Mouse (Mus musculus): ENCODE measurements around the gene Gm13889.

The Gm13889 gene

GRCm38 (mm10) chr2:93956908-93957784 lies at the start of gene Gm13889:
Gm13889 (minus strand) TSS chr2:93957201.
- peak; percentile 85 to 91 for DNase-seq (ENCODE audit: inconsistent age in 2 of 2, low spot score in 1 of 2)

- DNase-seq (ENCODE audit: inconsistent age in 2 of 2, low spot score in 1 of 2): peak; percentile 84 to 96
Observed at GRCm38 (mm10) chr2:94002331-94002730, 45.3 kb upstream of the Gm13889 start.

- DNase-seq (ENCODE audit: inconsistent age in 2 of 2, low spot score in 1 of 2): no peak
Observed at GRCm38 (mm10) chr2:94001918-94002317, 44.9 kb upstream of the Gm13889 start.

DNA sequence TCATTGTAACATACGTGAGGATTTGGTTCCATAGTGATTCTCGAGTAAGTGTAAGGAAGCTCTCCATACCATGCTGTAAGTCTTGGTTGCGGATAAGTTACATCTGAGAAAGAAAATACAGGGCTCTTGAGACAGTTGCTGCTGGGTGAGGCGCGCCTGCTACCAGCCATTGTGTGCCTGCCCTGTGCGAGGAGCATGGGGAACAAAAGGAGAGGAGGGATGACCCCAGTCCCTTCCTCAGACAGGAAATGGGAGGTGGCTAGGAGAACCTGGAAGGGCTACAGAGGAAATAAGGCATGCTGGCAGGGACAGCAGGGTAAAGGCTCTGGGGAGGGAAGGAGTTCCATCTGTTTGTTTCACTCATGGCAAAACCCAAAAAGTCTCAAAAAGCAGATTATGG lies 44.4 kb upstream of the Gm13889 start:
- DNase-seq (ENCODE audit: inconsistent age in 2 of 2, low spot score in 1 of 2): peak in 1 of 2 experiments; percentile 58

GRCm38 (mm10) chr2:93996254-93996653 lies 39.3 kb upstream of the Gm13889 start, which contains the start of gene Gm27027:
Gm27027 (minus strand) TSS chr2:93996354.
- no peak for DNase-seq (ENCODE audit: inconsistent age in 2 of 2, low spot score in 1 of 2)

DNA sequence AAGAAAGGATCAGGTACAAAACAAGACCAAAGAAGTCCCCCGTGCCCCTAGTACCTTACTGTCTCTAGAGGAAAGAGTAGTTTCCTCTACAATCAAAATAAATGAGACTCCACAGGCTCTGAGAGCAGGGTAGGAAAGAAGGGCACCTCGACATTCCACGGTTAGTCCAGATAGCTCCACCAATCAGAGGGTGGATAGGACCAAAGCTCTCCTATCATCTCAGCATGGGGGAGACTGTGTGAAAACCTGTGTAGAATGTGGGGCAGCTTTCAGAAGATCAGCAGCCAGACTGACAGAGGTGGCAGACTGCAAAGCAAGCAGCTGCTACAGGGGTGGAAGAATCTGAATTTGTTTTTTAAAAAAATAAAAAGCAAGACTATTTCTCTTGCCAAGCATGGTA lies 35.8 kb upstream of the Gm13889 start:
- no peak for DNase-seq (ENCODE audit: inconsistent age in 2 of 2, low spot score in 1 of 2)

DNA sequence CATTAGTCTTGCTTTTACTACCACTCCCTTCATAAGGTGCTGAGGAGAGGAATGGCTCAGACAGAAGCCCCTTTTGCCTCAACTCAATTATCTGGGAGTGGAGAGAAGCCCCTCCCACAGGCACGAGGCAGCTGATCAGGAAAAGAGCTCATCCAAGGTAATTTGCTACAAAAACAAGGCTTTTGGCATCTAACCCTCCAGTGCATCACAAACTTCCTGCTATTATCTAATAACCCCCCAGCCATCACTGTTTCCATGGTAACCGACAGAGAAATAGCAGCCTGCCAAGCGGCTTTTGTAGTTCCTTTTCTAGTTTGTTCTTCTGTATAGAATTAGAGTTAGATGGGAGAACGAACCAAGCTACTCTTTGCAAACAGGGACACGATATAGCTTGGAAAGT lies 35.3 kb upstream of the Gm13889 start:
- DNase-seq (ENCODE audit: inconsistent age in 2 of 2, low spot score in 1 of 2): peak; percentile 42 to 75

GRCm38 (mm10) chr2:93991336-93991735 lies 34.3 kb upstream of the Gm13889 start:
- DNase-seq (ENCODE audit: inconsistent age in 2 of 2, low spot score in 1 of 2): no peak

- DNase-seq (ENCODE audit: inconsistent age in 2 of 2, low spot score in 1 of 2): no peak
Observed at GRCm38 (mm10) chr2:93988440-93988839, 31.4 kb upstream of the Gm13889 start.

DNA sequence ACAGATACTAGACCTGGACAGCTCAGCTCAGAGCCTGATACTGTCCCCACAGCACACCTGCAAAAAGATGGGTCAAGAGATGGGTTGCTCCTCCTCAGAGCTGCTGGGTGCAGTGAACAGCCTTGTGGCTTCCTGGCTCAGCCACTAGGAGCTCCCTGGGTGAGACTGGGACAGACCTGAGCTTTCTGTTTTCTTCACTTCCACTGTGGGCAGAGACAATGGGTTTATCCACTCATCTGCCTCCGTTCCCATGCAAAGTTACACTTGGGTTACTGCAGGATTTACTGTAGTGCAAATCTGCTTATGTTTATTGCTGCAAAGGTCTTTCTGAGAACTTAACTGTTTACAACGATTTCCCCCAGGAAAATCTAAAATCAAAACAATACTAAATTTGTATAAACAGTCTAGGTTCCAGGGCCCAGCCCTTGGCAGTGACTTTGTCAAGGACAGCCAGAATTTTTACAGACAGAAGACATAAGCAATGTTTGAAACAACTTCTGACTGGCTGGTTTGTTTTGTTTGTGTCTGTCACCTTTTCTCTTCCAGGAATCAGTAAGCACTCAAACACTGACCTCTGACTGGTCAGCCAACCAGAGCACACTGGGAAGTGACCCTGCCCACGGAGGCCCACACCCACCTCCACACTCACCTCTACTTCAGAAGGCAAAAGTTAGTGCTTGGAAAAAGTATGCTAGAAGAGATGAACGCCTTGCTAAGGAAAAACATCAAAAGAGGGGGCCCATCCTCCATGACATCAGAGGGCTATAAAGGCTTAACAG lies 25.6 kb upstream of the Gm13889 start:
- DNase-seq (ENCODE audit: inconsistent age in 2 of 2, low spot score in 1 of 2): peak in 1 of 2 experiments; percentile 59

DNA sequence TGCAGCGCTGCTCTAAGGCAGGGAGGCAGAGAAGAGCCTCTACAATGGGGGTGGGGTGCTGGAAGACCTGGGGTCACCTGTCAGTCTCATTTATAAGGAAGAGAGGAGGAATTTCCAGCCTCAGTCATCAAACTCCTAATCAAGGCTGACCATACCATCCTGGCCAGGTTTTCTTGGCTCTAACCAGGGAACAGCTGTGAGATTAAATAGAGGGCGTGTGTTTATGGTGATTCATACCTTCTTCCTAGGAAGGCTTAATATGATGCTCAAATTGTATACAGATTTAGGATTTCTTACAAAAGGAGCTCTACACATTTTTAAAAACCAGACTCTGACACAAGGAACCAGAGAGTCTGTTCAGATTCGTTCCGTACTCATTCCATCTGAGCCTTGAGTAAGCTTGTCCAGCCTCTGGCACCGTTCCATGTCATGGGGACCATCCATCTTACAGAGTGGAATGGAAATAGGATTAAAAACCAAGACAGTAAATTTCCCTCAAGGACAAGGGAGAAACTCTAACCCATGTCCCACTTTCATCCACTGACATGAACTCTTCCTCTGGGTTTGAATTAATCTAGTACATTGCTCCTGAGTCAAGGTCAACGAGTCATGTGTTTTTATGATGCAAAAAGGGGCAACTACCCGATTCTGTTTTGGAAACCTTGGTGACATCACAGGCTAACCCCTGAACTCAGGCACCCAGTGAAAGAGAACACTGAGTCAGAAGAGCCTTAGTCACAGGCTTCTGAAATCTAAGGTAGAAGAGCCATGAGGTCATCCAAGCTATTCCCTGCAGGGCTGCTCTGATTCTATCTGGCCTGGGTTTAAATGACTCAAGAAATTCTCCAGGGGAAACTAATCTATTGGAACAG lies 22.5 kb upstream of the Gm13889 start:
- peak; percentile 83 to 93 for DNase-seq (ENCODE audit: inconsistent age in 2 of 2, low spot score in 1 of 2)

DNA sequence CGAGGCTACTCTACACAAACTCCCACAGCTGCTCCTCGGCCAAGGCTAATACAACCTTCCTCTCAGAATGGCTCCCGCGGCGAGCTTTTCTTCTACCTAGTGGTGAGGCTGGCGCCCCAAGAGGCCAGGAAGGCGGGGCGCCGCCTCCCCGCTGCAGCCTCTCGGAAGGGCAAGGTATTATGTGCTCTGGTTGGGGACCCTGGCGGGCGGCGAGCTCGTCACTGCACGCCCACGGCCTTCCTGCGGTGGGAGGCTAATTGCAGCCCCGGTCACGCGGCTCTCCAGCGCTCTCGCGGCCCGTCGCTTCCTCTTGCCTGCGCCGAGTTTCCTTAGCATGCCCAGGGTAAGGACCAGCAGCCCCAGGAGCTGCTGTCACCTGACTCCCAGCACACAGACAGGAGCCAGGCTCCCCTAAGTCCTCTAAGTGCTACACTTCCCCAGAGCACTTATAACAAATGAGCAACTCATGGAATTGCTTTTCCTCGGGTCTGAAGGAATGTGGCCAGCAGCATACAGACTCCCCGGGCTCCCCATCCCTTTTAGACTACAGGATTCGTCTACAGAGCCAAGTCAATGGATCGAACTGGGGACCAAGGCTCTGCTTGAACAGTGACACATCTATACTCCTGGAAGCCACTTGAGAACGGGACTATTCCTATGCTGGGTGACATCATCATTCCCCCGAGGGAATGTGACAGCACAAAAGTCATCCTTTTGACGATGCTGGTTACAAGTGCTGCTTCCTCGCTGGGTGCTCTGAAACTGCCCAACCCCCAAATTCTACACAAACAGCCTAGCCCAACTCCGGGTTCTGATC lies 19.6 kb upstream of the Gm13889 start:
- DNase-seq (ENCODE audit: inconsistent age in 2 of 2, low spot score in 1 of 2): peak; percentile 70 to 87

- no peak for DNase-seq (ENCODE audit: inconsistent age in 2 of 2, low spot score in 1 of 2)
Observed at GRCm38 (mm10) chr2:93975526-93976435, 18.8 kb upstream of the Gm13889 start.

DNA sequence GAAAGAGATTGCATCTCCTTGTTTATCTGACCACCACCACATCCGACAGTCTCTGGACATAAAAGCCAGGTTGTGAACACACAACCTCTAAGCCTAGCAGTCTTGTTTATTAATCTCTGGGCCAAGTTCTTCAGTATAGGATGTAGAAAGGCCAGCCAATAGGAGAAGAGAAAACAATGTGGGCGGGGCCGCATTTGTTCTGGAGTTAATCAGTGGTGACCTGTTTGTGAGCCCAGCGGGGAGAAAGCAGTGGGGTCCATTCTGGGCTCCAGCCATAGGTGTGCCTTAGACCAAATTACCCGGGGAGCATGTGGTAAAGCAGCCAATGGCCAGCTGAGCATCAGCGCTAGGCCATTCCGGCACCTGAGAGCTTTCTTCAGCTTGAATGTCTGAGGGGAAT lies 18.0 kb upstream of the Gm13889 start:
- DNase-seq (ENCODE audit: inconsistent age in 2 of 2, low spot score in 1 of 2): no peak

DNA sequence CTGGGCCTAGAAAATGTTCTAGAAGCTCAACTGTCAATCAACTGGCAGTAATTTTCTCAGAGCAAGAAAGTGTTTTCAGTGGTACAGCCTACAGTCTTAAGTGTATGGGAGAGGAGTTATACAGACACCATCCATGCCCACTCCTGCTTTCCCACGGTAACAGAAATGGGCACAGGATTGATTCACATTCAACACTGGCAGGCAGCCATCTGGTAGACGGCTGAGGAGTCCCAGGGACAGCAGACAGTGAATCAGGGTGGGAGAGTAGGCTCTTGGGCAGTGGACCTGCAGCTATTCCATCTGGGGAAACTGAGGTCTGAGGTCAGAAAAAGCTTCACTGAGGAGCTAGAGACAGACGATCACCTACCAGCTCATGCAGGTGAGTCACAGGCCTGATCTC lies 14.6 kb upstream of the Gm13889 start:
- DNase-seq (ENCODE audit: inconsistent age in 2 of 2, low spot score in 1 of 2): no peak

DNA sequence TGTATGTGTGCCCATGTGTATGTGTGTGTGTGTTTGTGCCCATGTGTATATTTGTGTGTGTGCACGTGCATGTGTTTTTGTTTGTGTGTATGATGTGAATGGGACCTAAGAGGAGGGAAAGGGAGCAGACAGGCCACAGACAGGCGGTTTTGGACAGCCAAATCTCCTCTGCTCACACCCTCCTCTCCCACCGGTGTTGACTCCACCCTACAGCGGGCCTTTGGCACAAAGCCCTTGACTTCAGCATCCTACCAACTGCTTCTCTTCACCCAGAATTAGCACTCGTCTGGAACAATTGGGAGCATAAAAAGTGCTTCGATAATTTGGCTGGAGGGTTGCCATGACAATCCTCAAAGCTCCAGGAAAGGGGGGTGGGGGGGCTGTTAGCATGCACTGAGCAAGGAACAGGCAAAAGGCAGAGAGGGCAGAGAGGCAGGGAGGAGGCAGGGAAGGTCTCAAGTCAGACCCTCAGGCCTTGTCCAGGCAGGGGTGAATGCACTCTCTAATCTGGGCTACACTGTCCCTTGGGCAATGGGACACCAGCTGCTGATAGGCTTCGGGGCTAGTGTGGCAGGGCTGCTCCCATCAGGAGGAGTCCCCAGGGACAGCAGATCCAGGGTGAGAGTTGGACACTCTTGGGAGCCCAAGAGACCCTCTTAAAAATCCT lies 7.6 kb upstream of the Gm13889 start:
- DNase-seq (ENCODE audit: inconsistent age in 2 of 2, low spot score in 1 of 2): no peak

DNA sequence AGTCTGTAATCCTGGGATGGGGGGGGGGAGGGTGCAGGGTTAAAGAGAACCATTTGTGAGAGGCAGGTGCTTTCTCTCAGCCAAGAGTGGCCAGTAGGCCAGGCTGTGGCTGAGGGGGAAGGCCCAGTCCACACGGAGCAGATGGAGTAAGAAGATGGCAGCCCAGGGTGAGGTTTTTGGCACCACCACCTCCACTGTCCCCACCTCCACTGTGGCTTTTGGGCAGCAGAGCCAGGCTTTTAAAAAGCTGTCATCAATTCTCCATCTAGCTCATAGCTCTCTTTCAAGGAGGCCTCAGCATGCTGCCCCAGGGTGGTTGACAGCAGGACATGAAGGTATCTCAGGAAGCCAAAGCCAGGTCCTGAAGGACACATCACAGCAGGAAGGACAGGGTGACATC lies 6.8 kb upstream of the Gm13889 start:
- DNase-seq (ENCODE audit: inconsistent age in 2 of 2, low spot score in 1 of 2): no peak

- DNase-seq (ENCODE audit: inconsistent age in 2 of 2, low spot score in 1 of 2): peak; percentile 34 to 71
Observed at GRCm38 (mm10) chr2:93961716-93962115, 4.7 kb upstream of the Gm13889 start.

DNA sequence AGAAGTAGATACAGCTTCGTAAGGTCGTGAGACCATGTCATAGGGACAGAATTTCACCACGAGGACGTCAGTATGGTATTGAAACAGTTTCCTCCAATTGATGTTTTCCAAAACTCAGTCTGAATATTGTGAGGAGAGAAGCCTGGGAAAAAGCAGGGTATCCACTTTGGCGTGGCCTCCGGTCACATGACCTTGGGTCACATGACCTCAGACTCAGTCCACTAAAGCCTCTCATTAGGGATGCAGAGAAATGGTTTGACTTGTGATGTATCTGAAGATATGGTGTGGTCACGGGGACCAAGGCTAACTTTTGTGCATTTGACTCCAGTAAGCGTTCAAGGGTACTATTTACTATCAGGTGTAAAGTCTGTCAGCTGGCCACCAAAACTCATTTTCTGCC lies 2.3 kb upstream of the Gm13889 start:
- no peak for DNase-seq (ENCODE audit: inconsistent age in 2 of 2, low spot score in 1 of 2)
